Mouse (Mus musculus) thymus, adult 2 months (tissue): ENCODE data around the gene Dnajc2.

Experiments used
- CTCF ChIP-seq: fragments of 200-500 bp; IDR thresholded peaks from 2 replicates; pipeline ENCODE4 v1.5.1; 2012; ENCODE audit warnings: mild to moderate bottlenecking, control low read depth, low read length, moderate library complexity, borderline replicate concordance; ENCODE audit not compliant: control insufficient read depth, poor library complexity, insufficient read depth; ENCODE audit errors: extremely low read depth
- POLR2A ChIP-seq: fragments of 200-500 bp; IDR thresholded peaks from 2 replicates; pipeline ENCODE4 v1.6.1; 2012; ENCODE audit warnings: mild to moderate bottlenecking, low read length, control low read depth, moderate library complexity; ENCODE audit not compliant: control insufficient read depth, poor library complexity, insufficient read depth; ENCODE audit errors: extremely low read depth

GRCm38 (mm10) chr5:21735100-21735499, 50.0 kb downstream of the Dnajc2 start:
- no peak for TF ChIP-seq POLR2A
- no peak for TF ChIP-seq CTCF
